Mouse (Mus musculus) stomach, postnatal 0 days (tissue): ENCODE measurements around the gene Phldb2.

Experiments
- CTCF ChIP-seq: IDR thresholded peaks from 2 replicates; pipeline ENCODE4 v1.5.1; 2016; ENCODE audit warnings: antibody characterized with exemption, low read depth, mild to moderate bottlenecking, moderate library complexity
- EP300 ChIP-seq: optimal IDR thresholded peaks from 2 replicates; pipeline ENCODE3; 2016; ENCODE audit warnings: antibody characterized with exemption

GRCm38 (mm10) chr16:45937381-45937780 is 16.0 kb downstream of the Phldb2 start:
- TF ChIP-seq EP300 (no peak), CTCF (no peak)
